Mouse (Mus musculus): ENCODE data around the gene Psmd8.

Psmd8 gene

DNA sequence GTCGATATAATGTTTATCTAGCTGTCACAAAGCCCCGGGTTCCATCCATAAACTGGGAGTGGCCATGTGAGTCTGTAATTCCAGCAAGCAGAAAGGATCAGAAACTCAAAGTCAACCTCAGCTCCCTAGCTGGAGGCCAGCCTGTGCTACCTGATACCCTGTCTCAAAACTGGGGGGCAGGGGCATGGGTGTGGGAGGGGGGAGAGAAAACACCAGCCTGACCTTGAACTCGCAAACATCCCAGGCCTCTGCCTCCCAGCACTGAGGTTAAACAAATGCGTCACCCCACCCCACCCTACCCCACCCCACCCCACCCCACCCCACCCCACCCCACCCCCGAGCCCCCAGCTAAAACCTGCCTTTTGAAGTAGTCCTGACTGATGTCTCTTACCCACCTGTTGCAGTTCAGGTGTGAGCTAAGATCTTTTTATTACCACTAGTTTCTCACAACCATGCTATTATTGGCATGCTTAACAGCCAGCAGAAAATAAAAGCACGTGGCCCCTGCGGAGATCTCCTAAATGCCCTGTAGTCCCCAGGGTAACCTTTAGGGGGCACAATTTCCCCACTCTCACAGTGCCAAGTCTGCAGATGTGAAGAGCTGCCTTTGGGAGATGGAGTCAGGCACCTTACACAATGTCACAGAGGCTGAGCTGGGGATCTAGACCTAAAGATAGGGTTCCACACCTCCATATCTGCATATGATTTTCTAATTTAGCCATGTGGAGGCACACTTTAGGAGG lies 54.2 kb downstream of the Psmd8 start:
- ChIA-PET POLR2A (interaction anchor here in 3 of 4 experiments (0.6 to 3.5 kb wide), 36 partner anchors 9 to 1680 kb away, joined by 3 to 20 read pairs (median 4); partner anchors contain the start of genes Fam98c (in 2 of the 3), Psmd8 (in 2 of the 3), Eif3k (in 1 of the 3) and Ggn (in 1 of the 3)), CTCF (interaction anchor here (0.6 to 2.8 kb wide), 57 partner anchors 9 to 409 kb away, joined by 3 to 25 read pairs (median 4); partner anchors contain the start of genes Fam98c (in 3 of the 4), 2200002D01Rik (in 2 of the 4), Psmd8 (in 2 of the 4) and Rasgrp4 (in 2 of the 4))

DNA sequence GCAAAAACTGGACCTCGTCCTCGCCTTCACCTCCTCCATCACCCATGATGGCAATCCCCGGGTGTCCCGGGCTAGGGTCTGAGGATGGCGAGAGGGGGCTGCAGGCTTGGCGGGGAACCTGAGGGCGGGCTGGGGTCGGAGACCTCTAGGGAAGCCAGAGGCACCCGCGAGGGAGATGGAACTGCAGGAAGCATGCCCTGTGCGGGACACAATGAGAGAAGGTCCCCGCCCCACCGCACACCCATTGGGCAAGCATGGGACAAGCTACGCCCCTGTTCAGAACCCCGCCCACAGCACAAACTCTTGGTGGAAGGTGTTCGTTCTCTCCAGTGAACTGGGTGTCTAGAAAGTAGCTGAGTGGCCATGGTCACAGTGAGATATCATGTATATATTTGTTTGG lies 55.5 kb downstream of the Psmd8 start, which contains the start of gene Ryr1:
Ryr1 (minus strand) TSS at position 210 of the 400 bp plus-strand sequence.
- ChIA-PET CTCF (interaction anchor here in 3 of 4 experiments (0.5 to 2.8 kb wide), 31 partner anchors 10 to 398 kb away, joined by 3 to 25 read pairs (median 4); partner anchors contain the start of genes Psmd8 (in 2 of the 3), Rasgrp4 (in 2 of the 3), Fam98c (in 1 of the 3) and Ggn (in 1 of the 3)), POLR2A (interaction anchor here in 3 of 4 experiments (0.5 to 3.5 kb wide), 36 partner anchors 10 to 1437 kb away, joined by 3 to 20 read pairs (median 3); partner anchors contain the start of genes Psmd8 (in 2 of the 3), 2200002D01Rik (in 1 of the 3), Ggn (in 1 of the 3) and Rasgrp4 (in 1 of the 3))
